Mouse (Mus musculus) MEL (cell line): Measurements from ENCODE around the gene Slc7a6. TPM values are rescaled to one million over a fixed set of nuclear protein-coding genes. Genes with fewer than 3 reads are reported as not detected.

Experiments
- DNase-seq: peaks from one replicate; pipeline ENCODE4 v3.0.0; 2011; ENCODE audit warnings: low read depth, low spot score
- H3K27ac ChIP-seq: 2 replicates; pipeline ENCODE4 v1.5.1; 2012; ENCODE audit warnings: low read depth, mild to moderate bottlenecking, control low read depth, low read length, moderate library complexity; ENCODE audit not compliant: control insufficient read depth
- H3K27me3 ChIP-seq, 2 experiments: fragments of 150-350 bp in 1 of 2; sonication (generic) in 1 of 2; 2 replicates each; pipeline ENCODE4 v1.6.1; 2012; ENCODE audit warnings: low read length in 2 of 2, mild to moderate bottlenecking in 2 of 2, improper control_type of control experiment in 1 of 2, moderate library complexity in 1 of 2; ENCODE audit not compliant: insufficient read depth in 2 of 2, control insufficient read depth in 1 of 2
- H3K36me3 ChIP-seq, 2 experiments: 2 replicates each; pipeline ENCODE4 v1.6.1; 2012 to 2014; ENCODE audit warnings: low read length in 2 of 2, improper control_type of control experiment in 1 of 2, inconsistent platforms in 1 of 2, mild to moderate bottlenecking in 1 of 2; ENCODE audit not compliant: insufficient read depth in 2 of 2, control insufficient read depth in 1 of 2
- H3K4me1 ChIP-seq, 2 experiments: fragments of 150-350 bp in 1 of 2; sonication (generic) in 1 of 2; 2 replicates each; pipeline ENCODE4 v1.6.1; 2012; ENCODE audit warnings: low read length in 2 of 2, improper control_type of control experiment in 1 of 2, mild to moderate bottlenecking in 1 of 2; ENCODE audit not compliant: insufficient read depth in 2 of 2, control insufficient read depth in 1 of 2
- H3K4me3 ChIP-seq, 2 experiments: fragments of 150-350 bp in 1 of 2; sonication (generic) in 1 of 2; 2 replicates each; pipeline ENCODE4 v1.5.1; 2012; ENCODE audit warnings: low read depth in 2 of 2, low read length in 2 of 2, mild to moderate bottlenecking in 2 of 2, moderate library complexity in 2 of 2, control low read depth in 1 of 2, improper control_type of control experiment in 1 of 2; ENCODE audit not compliant: control insufficient read depth in 1 of 2, insufficient read depth in 1 of 2
- H3K79me2 ChIP-seq: 2 replicates; pipeline ENCODE4 v1.6.1; 2012; ENCODE audit warnings: mild to moderate bottlenecking, low read length, moderate library complexity; ENCODE audit not compliant: control insufficient read depth, poor library complexity, insufficient read depth
- H3K9ac ChIP-seq: 2 replicates; pipeline ENCODE4 v1.6.1; 2012; ENCODE audit warnings: low read depth, mild to moderate bottlenecking, control low read depth, low read length, moderate library complexity; ENCODE audit not compliant: control insufficient read depth, poor library complexity, severe bottlenecking
- H3K9me3 ChIP-seq: fragments of 150-350 bp; sonication (generic); replicated peaks from 2 replicates; pipeline ENCODE4 v1.6.1; 2012; ENCODE audit warnings: mild to moderate bottlenecking, low read length, improper control_type of control experiment, moderate library complexity; ENCODE audit not compliant: insufficient read depth
- BHLHE40 ChIP-seq: IDR thresholded peaks from 2 replicates; pipeline ENCODE4 v1.6.1; 2012; ENCODE audit warnings: low read depth, mild to moderate bottlenecking, inconsistent platforms, low read length, improper control_type of control experiment, borderline replicate concordance
- CHD1 ChIP-seq: IDR thresholded peaks from 2 replicates; pipeline ENCODE4 v1.6.1; 2012; ENCODE audit warnings: low read depth, mild to moderate bottlenecking, inconsistent platforms, low read length, improper control_type of control experiment
- CHD2 ChIP-seq: IDR thresholded peaks from 2 replicates; pipeline ENCODE4 v1.6.1; 2011; ENCODE audit warnings: low read length, improper control_type of control experiment
- CTCF ChIP-seq, 3 experiments: IDR thresholded peaks in 2 of 3; conservative IDR thresholded peaks in 1 of 3; 2 replicates each; pipeline ENCODE4 v1.5.1; 2011 to 2012; ENCODE audit warnings: low read length in 3 of 3, low read depth in 2 of 3, mild to moderate bottlenecking in 2 of 3, improper control_type of control experiment in 1 of 3, inconsistent platforms in 1 of 3, mixed read lengths in 1 of 3, moderate library complexity in 1 of 3; ENCODE audit not compliant: control insufficient read depth in 1 of 3, insufficient read depth in 1 of 3, poor library complexity in 1 of 3, severe bottlenecking in 1 of 3
- E2F4 ChIP-seq: IDR thresholded peaks from 2 replicates; pipeline ENCODE4 v1.6.1; 2011; ENCODE audit warnings: low read depth, low read length, improper control_type of control experiment, borderline replicate concordance
- ELF1 ChIP-seq: IDR thresholded peaks from 2 replicates; pipeline ENCODE4 v1.6.1; 2014; ENCODE audit warnings: low read depth, mild to moderate bottlenecking, inconsistent platforms, low read length, improper control_type of control experiment, moderate library complexity
- EP300 ChIP-seq, 2 experiments: IDR thresholded peaks; 2 replicates each; pipeline ENCODE4 v1.6.1; 2011; ENCODE audit warnings: improper control_type of control experiment in 2 of 2, low read length in 2 of 2, low read depth in 1 of 2, mild to moderate bottlenecking in 1 of 2
- ETS1 ChIP-seq: IDR thresholded peaks from 2 replicates; pipeline ENCODE4 v1.6.1; 2012; ENCODE audit warnings: low read depth, mild to moderate bottlenecking, inconsistent platforms, low read length, improper control_type of control experiment, moderate library complexity
- GATA1 ChIP-seq: IDR thresholded peaks from 2 replicates; pipeline ENCODE4 v1.6.1; 2011; ENCODE audit warnings: low read depth, low read length, improper control_type of control experiment
- HCFC1 ChIP-seq: IDR thresholded peaks from 2 replicates; pipeline ENCODE4 v1.6.1; 2012; ENCODE audit warnings: low read depth, mild to moderate bottlenecking, inconsistent platforms, low read length, improper control_type of control experiment, moderate library complexity
- JUND ChIP-seq: IDR thresholded peaks from 2 replicates; pipeline ENCODE4 v1.6.1; 2011; ENCODE audit warnings: low read depth, mild to moderate bottlenecking, improper control_type of control experiment, low read length
- KAT2A ChIP-seq: conservative IDR thresholded peaks from 2 replicates; pipeline ENCODE4 v1.6.1; 2012; ENCODE audit warnings: low read depth, low read length, improper control_type of control experiment, inconsistent platforms
- MAFK ChIP-seq: IDR thresholded peaks from 2 replicates; pipeline ENCODE4 v1.6.1; 2011; ENCODE audit warnings: low read depth, mild to moderate bottlenecking, low read length, improper control_type of control experiment, borderline replicate concordance
- MAX ChIP-seq: IDR thresholded peaks from 2 replicates; pipeline ENCODE4 v1.6.1; 2011; ENCODE audit warnings: low read length, improper control_type of control experiment
- MAZ ChIP-seq: IDR thresholded peaks from 2 replicates; pipeline ENCODE4 v1.6.1; 2012; ENCODE audit warnings: low read depth, mild to moderate bottlenecking, inconsistent platforms, low read length, improper control_type of control experiment
- MEF2A ChIP-seq: IDR thresholded peaks from 2 replicates; pipeline ENCODE4 v1.6.1; 2014; ENCODE audit warnings: low read depth, mild to moderate bottlenecking, inconsistent platforms, low read length, improper control_type of control experiment; ENCODE audit not compliant: poor library complexity, insufficient replicate concordance, severe bottlenecking; ENCODE audit errors: extremely low read depth
- MXI1 ChIP-seq: IDR thresholded peaks from 2 replicates; pipeline ENCODE4 v1.6.1; 2011; ENCODE audit warnings: mild to moderate bottlenecking, low read depth, low read length, improper control_type of control experiment
- MYB ChIP-seq: IDR thresholded peaks from 2 replicates; pipeline ENCODE4 v1.6.1; 2011; ENCODE audit warnings: mild to moderate bottlenecking, low read depth, low read length, improper control_type of control experiment
- MYC ChIP-seq: IDR thresholded peaks from 2 replicates; pipeline ENCODE4 v1.6.1; 2011; ENCODE audit warnings: low read depth, mild to moderate bottlenecking, low read length, improper control_type of control experiment, moderate library complexity
- NELFE ChIP-seq: IDR thresholded peaks from 2 replicates; pipeline ENCODE4 v1.6.1; 2011; ENCODE audit warnings: low read depth, low read length, improper control_type of control experiment
- NRF1 ChIP-seq: IDR thresholded peaks from 2 replicates; pipeline ENCODE4 v1.6.1; 2014; ENCODE audit warnings: low read depth, mild to moderate bottlenecking, inconsistent platforms, low read length, improper control_type of control experiment, moderate library complexity; ENCODE audit not compliant: poor library complexity, insufficient read depth, severe bottlenecking
- POLR2A ChIP-seq, 2 experiments: IDR thresholded peaks; 2 replicates each; pipeline ENCODE4 v1.6.1; 2011 to 2012; ENCODE audit warnings: low read length in 2 of 2, mild to moderate bottlenecking in 2 of 2, control low read depth in 1 of 2, improper control_type of control experiment in 1 of 2, low read depth in 1 of 2, moderate library complexity in 1 of 2; ENCODE audit not compliant: control insufficient read depth in 1 of 2, insufficient read depth in 1 of 2, poor library complexity in 1 of 2
- POLR2AphosphoS2 ChIP-seq: IDR thresholded peaks from 2 replicates; pipeline ENCODE4 v1.6.1; 2011; ENCODE audit warnings: low read length, improper control_type of control experiment
- POLR2AphosphoS5 ChIP-seq: IDR thresholded peaks from 2 replicates; pipeline ENCODE4 v1.6.1; 2012; ENCODE audit warnings: low read depth, borderline replicate concordance, mild to moderate bottlenecking, inconsistent platforms, low read length, moderate library complexity, mixed read lengths
- RAD21 ChIP-seq: IDR thresholded peaks from 2 replicates; pipeline ENCODE4 v1.6.1; 2011; ENCODE audit warnings: mild to moderate bottlenecking, low read depth, low read length, improper control_type of control experiment
- RCOR1 ChIP-seq: IDR thresholded peaks from 2 replicates; pipeline ENCODE4 v1.6.1; 2012; ENCODE audit warnings: low read depth, mild to moderate bottlenecking, inconsistent platforms, low read length, improper control_type of control experiment
- SIN3A ChIP-seq: IDR thresholded peaks from 2 replicates; pipeline ENCODE4 v1.6.1; 2012; ENCODE audit warnings: low read length, improper control_type of control experiment, inconsistent platforms
- SMC3 ChIP-seq: IDR thresholded peaks from 2 replicates; pipeline ENCODE4 v1.6.1; 2011; ENCODE audit warnings: low read depth, low read length, improper control_type of control experiment
- TAL1 ChIP-seq: IDR thresholded peaks from 2 replicates; pipeline ENCODE4 v1.6.1; 2012; ENCODE audit warnings: mild to moderate bottlenecking, inconsistent platforms, low read length, moderate library complexity, mixed read lengths
- TBP ChIP-seq: IDR thresholded peaks from 2 replicates; pipeline ENCODE4 v1.8.0; 2011; ENCODE audit warnings: low read depth, low read length, improper control_type of control experiment
- TCF12 ChIP-seq: IDR thresholded peaks from 2 replicates; pipeline ENCODE4 v1.6.1; 2014; ENCODE audit warnings: low read depth, mild to moderate bottlenecking, inconsistent platforms, low read length, improper control_type of control experiment, moderate library complexity
- UBTF ChIP-seq: IDR thresholded peaks from 2 replicates; pipeline ENCODE4 v1.6.1; 2012; ENCODE audit warnings: low read depth, mild to moderate bottlenecking, inconsistent platforms, low read length, improper control_type of control experiment, moderate library complexity, borderline replicate concordance; ENCODE audit not compliant: insufficient read depth
- USF1 ChIP-seq: IDR thresholded peaks from 2 replicates; pipeline ENCODE4 v1.6.1; 2014; ENCODE audit warnings: low read depth, mild to moderate bottlenecking, inconsistent platforms, low read length, improper control_type of control experiment, moderate library complexity
- USF2 ChIP-seq, 2 experiments: IDR thresholded peaks; 2 replicates each; pipeline ENCODE4 v1.6.1; 2011 to 2012; ENCODE audit warnings: improper control_type of control experiment in 2 of 2, low read length in 2 of 2, borderline replicate concordance in 1 of 2, inconsistent platforms in 1 of 2, low read depth in 1 of 2, mild to moderate bottlenecking in 1 of 2; ENCODE audit not compliant: insufficient read depth in 1 of 2
- ZC3H11A ChIP-seq: IDR thresholded peaks from 2 replicates; pipeline ENCODE4 v1.6.1; 2012; ENCODE audit warnings: low read depth, mild to moderate bottlenecking, inconsistent platforms, low read length, improper control_type of control experiment
- ZKSCAN1 ChIP-seq: IDR thresholded peaks from 2 replicates; pipeline ENCODE4 v1.6.1; 2012; ENCODE audit warnings: low read depth, mild to moderate bottlenecking, inconsistent platforms, low read length, improper control_type of control experiment, moderate library complexity
- ZMIZ1 ChIP-seq: IDR thresholded peaks from 2 replicates; pipeline ENCODE4 v1.6.1; 2012; ENCODE audit warnings: low read depth, mild to moderate bottlenecking, inconsistent platforms, low read length, improper control_type of control experiment, moderate library complexity
- ZNF384 ChIP-seq: IDR thresholded peaks from 2 replicates; pipeline ENCODE4 v1.6.1; 2012; ENCODE audit warnings: low read depth, mild to moderate bottlenecking, inconsistent platforms, low read length, improper control_type of control experiment
- polyA plus RNA-seq, 2 experiments: library from polyadenylated mRNA; stranded (reverse) in 1 of 2; unstranded in 1 of 2; fragments of >175 nt in 1 of 2; fragments of >200 nt in 1 of 2; gene quantifications; 2 replicates each; pipeline versions ENCODE4 v1.2.1 to v1.2.4; 2012; ENCODE audit warnings: low replicate concordance in 2 of 2, low read depth in 1 of 2; ENCODE audit not compliant: insufficient read length in 2 of 2, insufficient read depth in 1 of 2, missing spikeins in 1 of 2
- total RNA-seq: library from RNA; depleted of rRNA; stranded (reverse); fragments of 300-350 nt; gene quantifications from 2 replicates; pipeline ENCODE4 v1.2.3, GENCODE M21; 2012

Slc7a6 gene
- total and polyA plus RNA-seq, 3 experiments: 34.4 to 48.2 TPM; not detected in 1

- Histone ChIP-seq H3K27ac (no peak overlapping the region), H3K9me3 (no peaks in the 10 kb centered on the region), H3K4me3 (no peak overlapping the region), H3K4me1 (peaks cover 0 to 20% of the 10 kb centered on the region in 2 experiments; a peak in 2 of 4 replicates), H3K27me3 (no peaks in the 10 kb centered on the region), H3K79me2 (no peaks in the 10 kb centered on the region), H3K36me3 (peaks cover 0 to 18% of the 10 kb centered on the region in 2 experiments; a peak in 2 of 4 replicates), H3K9ac (no peak overlapping the region)
- peak; percentile 78 for DNase-seq
- TF ChIP-seq USF1: no peak
- TF ChIP-seq ZC3H11A: no peak
- TF ChIP-seq E2F4: no peak
- no peak for TF ChIP-seq JUND
- TF ChIP-seq EP300 (IDR thresholded peaks at IDR 0.05; ENCODE audit: low read depth in 1 of 2, low read length in 2 of 2): peak; percentile 91 to 93
- peak; percentile 82 for TF ChIP-seq SIN3A
- TF ChIP-seq TCF12: peak; percentile 85
- peak; percentile 100 for TF ChIP-seq RCOR1
- no peak for TF ChIP-seq ZNF384
- TF ChIP-seq ETS1: peak; percentile 83
- TF ChIP-seq POLR2AphosphoS5: no peak
- TF ChIP-seq MYC: peak; percentile 64; the same call in 1 of the 2 replicates
- TF ChIP-seq POLR2A (IDR thresholded peaks at IDR 0.05; ENCODE audit: control insufficient read depth in 1 of 2, insufficient read depth in 1 of 2, low read depth in 1 of 2, low read length in 2 of 2, poor library complexity in 1 of 2): no peak
- no peak for TF ChIP-seq SMC3
- peak; percentile 96 for TF ChIP-seq BHLHE40
- peak; percentile 87 for TF ChIP-seq MAFK
- no peak for TF ChIP-seq UBTF
- TF ChIP-seq NRF1: no peak
- no peak for TF ChIP-seq MAZ
- no peak for TF ChIP-seq CHD2
- no peak for TF ChIP-seq ZKSCAN1
- TF ChIP-seq TAL1: peak; percentile 65
- TF ChIP-seq ZMIZ1: no peak
- TF ChIP-seq MAX: 0 out of 2 replicates have a peak, but pooled peaks have one; percentile 47
- TF ChIP-seq RAD21: no peak
- no peak for TF ChIP-seq KAT2A
- peak; percentile 95 for TF ChIP-seq GATA1
- TF ChIP-seq MEF2A: no peak
- no peak for TF ChIP-seq CTCF (IDR thresholded peaks at IDR 0.05 in 2 of 3, conservative IDR thresholded peaks at IDR 0.05 in 1 of 3; ENCODE audit: control insufficient read depth in 1 of 3, insufficient read depth in 1 of 3, low read depth in 2 of 3, low read length in 3 of 3, poor library complexity in 1 of 3, severe bottlenecking in 1 of 3)
- peak; percentile 33; the same call in 1 of the 2 replicates for TF ChIP-seq ELF1
- TF ChIP-seq HCFC1: no peak
- no peak for TF ChIP-seq USF2 (IDR thresholded peaks at IDR 0.05; ENCODE audit: borderline replicate concordance in 1 of 2, insufficient read depth in 1 of 2, low read depth in 1 of 2, low read length in 2 of 2)
- no peak for TF ChIP-seq NELFE
- no peak for TF ChIP-seq MYB
- no peak for TF ChIP-seq POLR2AphosphoS2
- TF ChIP-seq MXI1: peak; percentile 76
- TF ChIP-seq TBP: no peak
- TF ChIP-seq CHD1: no peak
Measured at GRCm38 (mm10) chr8:106157419-106157818, 11.2 kb upstream of the Slc7a6 start.
